Mouse (Mus musculus): ENCODE data around the gene Trpv5. TPM values are rescaled to one million over a fixed set of nuclear protein-coding genes. Genes with fewer than 3 reads are reported as not detected.

The Trpv5 gene
- 0.01 TPM in 1 of 2 replicates, not detected in the other for polyA plus RNA-seq (2012)

DNA sequence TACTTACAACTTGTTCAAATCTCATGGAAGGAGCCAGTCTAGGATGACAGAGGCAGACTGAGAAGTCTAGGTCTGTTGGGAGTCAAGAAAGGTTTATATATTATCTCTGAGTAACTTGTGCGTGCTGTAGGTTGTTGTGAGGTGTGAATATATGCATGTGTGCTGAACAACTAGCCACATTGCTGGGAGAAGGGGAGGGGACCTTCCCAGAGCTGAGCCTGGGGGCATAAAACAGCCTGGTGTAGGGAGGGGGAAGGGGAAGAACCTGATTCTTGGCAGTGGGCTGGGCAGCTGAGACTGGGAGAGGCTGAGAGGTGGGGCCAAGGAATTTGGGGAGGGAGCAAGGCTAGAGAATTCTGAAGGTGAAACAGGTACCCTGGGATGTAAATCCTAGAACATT lies at the start of gene Trpv5:
Gene Trpv5, minus strand, starts transcription at position 101 of the 400 bp plus-strand sequence.
- TF ChIP-seq GATA1 (IDR thresholded peaks at IDR 0.05; ENCODE audit: low read length) = no peak
- TF ChIP-seq TAL1 (IDR thresholded peaks at IDR 0.05; ENCODE audit: low read length) = no peak

DNA sequence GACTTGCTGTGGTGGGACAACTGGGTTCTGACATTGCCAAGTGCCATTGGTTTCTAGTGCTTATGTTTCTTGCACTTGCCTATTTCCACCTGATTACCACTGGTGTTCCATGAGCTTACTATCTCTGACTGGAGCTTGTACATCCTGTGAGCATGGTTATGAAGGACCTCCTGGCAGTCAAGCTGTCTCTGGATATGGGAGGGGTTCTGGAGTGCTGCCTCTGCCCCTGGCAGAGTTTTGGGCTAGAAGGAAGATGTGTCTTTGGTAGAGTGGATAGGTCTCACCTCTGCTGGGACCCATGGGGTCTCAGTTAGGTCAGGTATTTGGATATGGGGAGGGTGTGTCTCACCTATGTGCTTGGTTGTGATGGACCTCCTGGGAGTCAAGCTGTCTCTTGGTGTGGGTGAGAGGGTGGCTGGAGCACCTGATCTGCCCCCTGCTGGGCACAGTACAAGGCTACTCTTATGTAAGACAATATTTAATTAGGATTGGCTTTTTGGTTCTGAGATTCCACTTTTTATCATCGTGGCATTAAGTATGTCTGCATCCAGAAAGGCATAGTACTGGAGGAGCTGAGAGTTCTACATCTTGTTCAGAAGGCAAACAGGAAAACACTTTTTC lies 47.5 kb upstream of the Trpv5 start:
- Histone ChIP-seq H3K4me3 (replicated peaks) (no peak overlapping the region), H3K36me3 (ENCODE audit: control insufficient read depth) (no peaks in the 10 kb centered on the region), H3K27me3 (ENCODE audit: control insufficient read depth) (peaks cover 3% of the 10 kb centered on the region; the same call in 1 of the 2 replicates), H3K9me3 (ENCODE audit: control insufficient read depth, low read length) (no peaks in the 10 kb centered on the region), H3K4me1 (ENCODE audit: control insufficient read depth) (peaks cover 12% of the 10 kb centered on the region)
- TF ChIP-seq TAL1 (IDR thresholded peaks at IDR 0.05; ENCODE audit: low read length) (no peak), GATA1 (IDR thresholded peaks at IDR 0.05; ENCODE audit: low read length) (no peak)

More for the DNA sequence above, at the start of gene Trpv5:
- Histone ChIP-seq H3K4me3 (replicated peaks) (no peak within 1 kb of the TSS), H3K36me3 (ENCODE audit: control insufficient read depth) (peaks cover 25% of the 10 kb centered on the region), H3K9me3 (ENCODE audit: control insufficient read depth, low read length) (no peaks in the 10 kb centered on the region), H3K27me3 (ENCODE audit: control insufficient read depth) (no peaks in the 10 kb centered on the region), H3K4me1 (ENCODE audit: control insufficient read depth) (peaks cover 12% of the 10 kb centered on the region)

DNA sequence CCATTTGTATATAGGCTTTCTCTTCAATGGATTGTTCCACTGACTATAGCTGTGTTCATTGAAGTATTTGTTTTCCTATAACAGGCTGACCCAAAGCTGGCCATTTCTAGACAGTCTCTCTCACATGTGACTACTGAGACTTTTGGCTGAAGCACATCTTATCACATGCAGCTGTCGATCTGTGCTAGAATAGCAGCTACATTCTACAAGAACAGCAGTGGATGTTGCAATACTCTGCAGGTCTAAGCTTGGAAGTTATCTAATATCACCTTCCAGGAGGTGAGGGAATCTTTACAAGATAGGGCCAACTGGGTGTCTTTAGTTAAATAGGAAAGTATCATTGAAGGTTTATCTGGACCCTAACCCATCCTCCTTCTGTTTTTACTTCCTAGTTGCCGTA lies 40.9 kb upstream of the Trpv5 start:
- TF ChIP-seq GATA1 (IDR thresholded peaks at IDR 0.05; ENCODE audit: low read length) (no peak), TAL1 (IDR thresholded peaks at IDR 0.05; ENCODE audit: low read length) (no peak)
- Histone ChIP-seq H3K36me3 (ENCODE audit: control insufficient read depth) (no peaks in the 10 kb centered on the region), H3K4me1 (ENCODE audit: control insufficient read depth) (peaks cover 14% of the 10 kb centered on the region), H3K27me3 (ENCODE audit: control insufficient read depth) (no peaks in the 10 kb centered on the region), H3K4me3 (replicated peaks) (no peak overlapping the region), H3K9me3 (ENCODE audit: control insufficient read depth, low read length) (no peaks in the 10 kb centered on the region)

GRCm38 (mm10) chr6:41710281-41710680 lies 29.7 kb upstream of the Trpv5 start:
- TF ChIP-seq TAL1 (IDR thresholded peaks at IDR 0.05; ENCODE audit: low read length) (no peak), GATA1 (IDR thresholded peaks at IDR 0.05; ENCODE audit: low read length) (no peak)
- Histone ChIP-seq H3K9me3 (ENCODE audit: control insufficient read depth, low read length) (no peaks in the 10 kb centered on the region), H3K4me1 (ENCODE audit: control insufficient read depth) (peaks cover 86% of the 10 kb centered on the region), H3K27me3 (ENCODE audit: control insufficient read depth) (no peaks in the 10 kb centered on the region), H3K36me3 (ENCODE audit: control insufficient read depth) (peaks cover 5% of the 10 kb centered on the region), H3K4me3 (replicated peaks) (no peak overlapping the region)

GRCm38 (mm10) chr6:41706275-41706674 lies 25.7 kb upstream of the Trpv5 start:
- TF ChIP-seq TAL1 (IDR thresholded peaks at IDR 0.05; ENCODE audit: low read length) (peak; percentile 67), GATA1 (IDR thresholded peaks at IDR 0.05; ENCODE audit: low read length) (peak; percentile 95)
- H3K4me3 ChIP-seq (replicated peaks) = peak overlapping the region; percentile 68
- H3K27me3 ChIP-seq (ENCODE audit: control insufficient read depth) = no peaks in the 10 kb centered on the region
- H3K9me3 ChIP-seq (ENCODE audit: control insufficient read depth, low read length) = no peaks in the 10 kb centered on the region
- peaks cover 35% of the 10 kb centered on the region for H3K36me3 ChIP-seq (ENCODE audit: control insufficient read depth)
- peaks cover 66% of the 10 kb centered on the region for H3K4me1 ChIP-seq (ENCODE audit: control insufficient read depth)

DNA sequence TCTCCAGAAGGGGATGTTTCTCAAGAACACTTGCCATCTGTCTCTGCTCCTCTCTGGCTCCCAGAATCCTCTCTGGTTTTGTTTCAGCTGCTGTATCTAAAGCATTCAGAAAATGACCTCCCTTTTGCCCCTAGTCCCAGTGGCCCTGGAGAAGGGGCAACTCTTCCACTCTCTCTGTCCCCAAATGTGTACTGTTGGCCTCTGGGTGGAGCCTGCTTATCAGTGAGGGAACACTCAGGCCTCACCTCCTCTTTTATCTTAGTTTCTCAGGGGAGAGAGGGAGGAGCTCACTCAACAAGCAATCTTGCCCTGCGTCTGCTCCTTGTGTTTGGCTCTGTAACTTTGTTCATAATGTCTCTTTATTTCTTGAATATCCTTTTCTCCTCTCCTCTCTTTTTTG lies 23.6 kb upstream of the Trpv5 start, which contains the start of gene Kel:
Gene Kel, minus strand, starts transcription at position 217 of the 400 bp plus-strand sequence.
- Histone ChIP-seq H3K9me3 (ENCODE audit: control insufficient read depth, low read length) (no peaks in the 10 kb centered on the region), H3K4me3 (replicated peaks) (peak within 1 kb of the TSS; percentile 68), H3K27me3 (ENCODE audit: control insufficient read depth) (no peaks in the 10 kb centered on the region), H3K36me3 (ENCODE audit: control insufficient read depth) (peaks cover 56% of the 10 kb centered on the region), H3K4me1 (ENCODE audit: control insufficient read depth) (peaks cover 60% of the 10 kb centered on the region)
- peak; percentile 98 for TF ChIP-seq GATA1 (IDR thresholded peaks at IDR 0.05; ENCODE audit: low read length)
- TF ChIP-seq TAL1 (IDR thresholded peaks at IDR 0.05; ENCODE audit: low read length) = peak; percentile 94

GRCm38 (mm10) chr6:41702928-41703327 lies 22.4 kb upstream of the Trpv5 start:
- Histone ChIP-seq H3K36me3 (ENCODE audit: control insufficient read depth) (peaks cover 68% of the 10 kb centered on the region), H3K4me1 (ENCODE audit: control insufficient read depth) (peaks cover 62% of the 10 kb centered on the region), H3K9me3 (ENCODE audit: control insufficient read depth, low read length) (no peaks in the 10 kb centered on the region), H3K4me3 (replicated peaks) (peak overlapping the region; percentile 68), H3K27me3 (ENCODE audit: control insufficient read depth) (no peaks in the 10 kb centered on the region)
- TF ChIP-seq TAL1 (IDR thresholded peaks at IDR 0.05; ENCODE audit: low read length) = no peak
- TF ChIP-seq GATA1 (IDR thresholded peaks at IDR 0.05; ENCODE audit: low read length) = no peak

GRCm38 (mm10) chr6:41701245-41701644 lies 20.7 kb upstream of the Trpv5 start:
- H3K4me3 ChIP-seq (replicated peaks) = peak overlapping the region; percentile 68
- peaks cover 56% of the 10 kb centered on the region for H3K4me1 ChIP-seq (ENCODE audit: control insufficient read depth)
- H3K9me3 ChIP-seq (ENCODE audit: control insufficient read depth, low read length) = no peaks in the 10 kb centered on the region
- H3K36me3 ChIP-seq (ENCODE audit: control insufficient read depth) = peaks cover 84% of the 10 kb centered on the region
- H3K27me3 ChIP-seq (ENCODE audit: control insufficient read depth) = no peaks in the 10 kb centered on the region
- no peak for TF ChIP-seq TAL1 (IDR thresholded peaks at IDR 0.05; ENCODE audit: low read length)
- peak; percentile 79 for TF ChIP-seq GATA1 (IDR thresholded peaks at IDR 0.05; ENCODE audit: low read length)

- Histone ChIP-seq H3K27me3 (ENCODE audit: control insufficient read depth) (no peaks in the 10 kb centered on the region), H3K9me3 (ENCODE audit: control insufficient read depth, low read length) (no peaks in the 10 kb centered on the region), H3K4me3 (replicated peaks) (no peak overlapping the region), H3K36me3 (ENCODE audit: control insufficient read depth) (peaks cover 97% of the 10 kb centered on the region), H3K4me1 (ENCODE audit: control insufficient read depth) (peaks cover 74% of the 10 kb centered on the region)
- no peak for TF ChIP-seq GATA1 (IDR thresholded peaks at IDR 0.05; ENCODE audit: low read length)
- no peak for TF ChIP-seq TAL1 (IDR thresholded peaks at IDR 0.05; ENCODE audit: low read length)
Observed at GRCm38 (mm10) chr6:41694407-41694806, 13.8 kb upstream of the Trpv5 start.

Data from erythroblast, embryonic 14.5 days (primary cell).